Mouse (Mus musculus) mammary gland, adult 2 months (tissue): Measurements from ENCODE around the gene Ubxn6. TPM values are rescaled to one million over a fixed set of nuclear protein-coding genes. Genes with fewer than 3 reads are reported as not detected.

Experiments
- polyA plus RNA-seq: library from polyadenylated mRNA; depleted of rRNA; stranded (reverse); fragments of >200 nt; gene quantifications from 2 replicates; pipeline ENCODE4 v1.2.3, GENCODE M21; 2012; ENCODE audit warnings: low replicate concordance; rRNA removed

Ubxn6 gene
- polyA plus RNA-seq, result 66.4 and 86.9 TPM in 2 replicates

GRCm38 (mm10) chr17:56074827-56075208 is at the start of gene Ubxn6:
TSS of gene Ubxn6 (minus strand) at chr17:56075028.

GRCm38 (mm10) chr17:56121826-56122225 is 47.0 kb upstream of the Ubxn6 start, which contains the start of gene Lrg1:
TSS of gene Lrg1 (minus strand) at chr17:56122001.

GRCm38 (mm10) chr17:56117251-56117710 is 42.5 kb upstream of the Ubxn6 start, which contains the start of gene Plin5:
TSS of gene Plin5 (minus strand) at chr17:56117596.

DNA sequence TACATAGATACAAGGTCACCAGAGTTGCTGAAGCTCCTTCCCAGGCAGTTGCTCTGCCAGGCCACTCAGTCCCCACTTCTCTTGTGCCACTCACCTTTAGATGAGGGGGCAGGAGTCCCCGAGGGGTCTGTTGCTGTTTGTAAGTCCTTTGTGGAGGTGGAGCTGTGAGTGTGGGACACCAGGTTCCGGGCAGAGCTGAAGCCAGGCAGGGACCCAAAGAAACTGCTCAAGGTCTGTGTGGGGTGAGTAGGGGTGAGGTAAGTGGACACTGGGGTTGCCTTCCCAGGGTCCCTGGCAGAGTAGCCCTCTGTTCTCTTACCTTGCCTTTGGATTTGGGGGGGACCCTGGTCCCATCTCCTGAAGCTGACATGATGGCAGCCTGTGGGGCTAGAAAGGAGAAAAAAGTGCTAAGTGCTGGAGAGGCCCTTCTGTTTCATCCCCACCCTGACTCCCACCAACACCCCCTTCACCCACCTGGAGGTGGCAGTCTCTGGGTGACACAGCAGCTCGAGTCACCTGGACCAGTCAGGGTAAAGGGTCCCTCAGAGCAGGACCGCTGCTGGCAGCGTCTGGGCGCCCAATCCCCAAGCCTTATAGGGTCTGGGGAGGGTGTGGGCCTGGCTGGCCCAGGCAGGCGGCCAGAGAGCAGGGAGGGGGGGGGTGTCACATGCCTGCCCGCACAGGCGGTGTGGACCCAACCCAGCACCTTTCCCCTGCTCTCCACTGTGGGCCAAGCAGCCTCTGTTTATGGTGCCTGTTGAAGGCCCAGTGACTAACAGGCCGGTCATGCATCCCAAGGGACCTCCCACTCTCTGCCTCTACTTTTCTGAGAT is 34.6 kb upstream of the Ubxn6 start, which contains the start of gene Plin4:
Gene Plin4 (minus strand): TSS at position 585 of the 833 bp plus-strand sequence.

GRCm38 (mm10) chr17:56078880-56079795 is 4.3 kb upstream of the Ubxn6 start, which contains the start of gene Hdgfl2:
TSS of gene Hdgfl2 (plus strand) at chr17:56079634.

GRCm38 (mm10) chr17:56040030-56040856 is 34.6 kb downstream of the Ubxn6 start, which contains the start of gene Chaf1a:
TSS of gene Chaf1a (plus strand) at chr17:56040439.

GRCm38 (mm10) chr17:56036176-56036900 is 38.5 kb downstream of the Ubxn6 start, which contains the start of gene Sh3gl1:
TSS of gene Sh3gl1 (minus strand) at chr17:56036635.

Other genes with a start within 250 kb of the Ubxn6 start
- 0.10 and 0.68 TPM in 2 replicates for gene Zfp119a, start 196.1 kb downstream of the Ubxn6 start, polyA plus RNA-seq
- gene Zfp959, start 182.9 kb downstream of the Ubxn6 start, polyA plus RNA-seq, result 0.65 and 1.2 TPM in 2 replicates
- gene Zfp119b, start 125.5 kb downstream of the Ubxn6 start, polyA plus RNA-seq, result 0.11 and 0.57 TPM in 2 replicates
- gene Ebi3, start 122.4 kb downstream of the Ubxn6 start, polyA plus RNA-seq, result 23.6 and 33.9 TPM in 2 replicates
- 5.2 and 7.6 TPM in 2 replicates for gene Yju2, start 115.9 kb downstream of the Ubxn6 start, polyA plus RNA-seq
- 1.2 and 1.6 TPM in 2 replicates for gene Shd, start 104.6 kb downstream of the Ubxn6 start, polyA plus RNA-seq
- gene Fsd1, start 88.5 kb downstream of the Ubxn6 start, polyA plus RNA-seq, result 0.40 and 0.85 TPM in 2 replicates
- gene Stap2, start 69.4 kb downstream of the Ubxn6 start, polyA plus RNA-seq, result 40.2 and 48.1 TPM in 2 replicates
- gene Mpnd, start 69.3 kb downstream of the Ubxn6 start, polyA plus RNA-seq, result 129 and 143 TPM in 2 replicates
- gene Sh3gl1, start 38.4 kb downstream of the Ubxn6 start, polyA plus RNA-seq, result 97.9 and 107 TPM in 2 replicates
- 1.5 and 2.4 TPM in 2 replicates for gene Chaf1a, start 34.6 kb downstream of the Ubxn6 start, polyA plus RNA-seq
- gene Hdgfl2, start 4.6 kb upstream of the Ubxn6 start, polyA plus RNA-seq, result 32.3 and 44.8 TPM in 2 replicates
- gene Plin4, start 34.8 kb upstream of the Ubxn6 start, polyA plus RNA-seq, result 524 and 611 TPM in 2 replicates
- 21.3 and 28.0 TPM in 2 replicates for gene Plin5, start 42.6 kb upstream of the Ubxn6 start, polyA plus RNA-seq
- 252 and 470 TPM in 2 replicates for gene Lrg1, start 47.0 kb upstream of the Ubxn6 start, polyA plus RNA-seq
- gene Sema6b, start 65.3 kb upstream of the Ubxn6 start, polyA plus RNA-seq, result 11.2 and 35.0 TPM in 2 replicates
- 10.9 and 13.6 TPM in 2 replicates for gene Tnfaip8l1, start 87.4 kb upstream of the Ubxn6 start, polyA plus RNA-seq
- gene Mydgf, start 108.9 kb upstream of the Ubxn6 start, polyA plus RNA-seq, result 52.0 and 64.7 TPM in 2 replicates
- 45.3 and 59.0 TPM in 2 replicates for gene Dpp9, start 143.9 kb upstream of the Ubxn6 start, polyA plus RNA-seq
- 41.0 and 54.6 TPM in 2 replicates for gene Fem1a, start 181.8 kb upstream of the Ubxn6 start, polyA plus RNA-seq
- gene Ticam1, start 201.8 kb upstream of the Ubxn6 start, polyA plus RNA-seq, result 27.3 and 29.4 TPM in 2 replicates
- gene Plin3, start 217.8 kb upstream of the Ubxn6 start, polyA plus RNA-seq, result 36.1 and 37.7 TPM in 2 replicates
- gene Arrdc5, start 225.3 kb upstream of the Ubxn6 start, polyA plus RNA-seq, result not detected in 2 replicates
- gene Uhrf1, start 228.3 kb upstream of the Ubxn6 start, polyA plus RNA-seq, result 5.2 and 8.0 TPM in 2 replicates